Comparison of ENCODE assay signal across 23 mouse cellular contexts in genomic region chr5:9149273-9149850, GRCm38 (mm10). TPM values are rescaled to one million over a fixed set of nuclear protein-coding genes. Genes with fewer than 3 reads are reported as not detected.
DNase-seq lines count a peak whose midpoint lies in the region; ATAC-seq and TF ChIP-seq lines count a peak whose summit lies in the region.
"Had no signal": no experiment of that assay in that cellular context is flagged by ENCODE, and none has a peak within 500 bp of the region (broad histone marks: within the 10 kb centered on the region; RNA-seq: fewer than 3 reads in every experiment).

No protein-coding gene starts in this region.

- peak; percentile 30; the same call in 1 of the 2 replicates for ATAC-seq in granulocyte monocyte progenitor cell, adult 5-6 weeks (replicated peaks; ENCODE audit: poor library complexity, severe bottlenecking)
- ATAC-seq: forebrain, embryonic 14.5 days; forebrain, postnatal 0 days; Patski had no signal

- no peak for TF ChIP-seq CTCF in left cerebral cortex, adult 2 months (IDR thresholded peaks at IDR 0.05)

- intact Hi-C loops in left cerebral cortex, adult 2 months (cut with DNase I), result no loop called here

- no peak for DNase-seq in left cerebral cortex, adult 2 months (ENCODE audit: extremely low spot score in 1 of 2, low spot score in 2 of 2)
- DNase-seq in left cerebral cortex, adult 8-10 months (ENCODE audit: low spot score in 2 of 2), result no peak
- DNase-seq in lung, postnatal 25 days (ENCODE audit: low spot score), result peak; percentile 53
- DNase-seq in lung, postnatal 14 days, result no peak
- DNase-seq in right cerebral cortex, postnatal 14 days, result no peak
- DNase-seq: adrenal gland, postnatal 10 days; adrenal gland, postnatal 36 days; B cell, adult 2 months; cerebellum, adult 11 months; cerebellum, adult 2 months; cerebellum, adult 9-11 months; cerebellum, postnatal 25 days; forebrain, postnatal 0 days; gastrocnemius, postnatal 10 days; gastrocnemius, postnatal 36 days; heart, adult 11 months had no signal

- H3K27ac ChIP-seq in left cerebral cortex, adult 2 months, result peak overlapping the region; percentile 24; the same call in 1 of the 2 replicates
- H3K27ac ChIP-seq: embryonic facial prominence, embryonic 12.5 days; embryonic facial prominence, embryonic 15.5 days; hindbrain, embryonic 12.5 days; hindbrain, embryonic 15.5 days had no signal

- no peak overlapping the region for H3K4me3 ChIP-seq in left cerebral cortex, adult 2 months
- H3K4me3 ChIP-seq: embryonic facial prominence, embryonic 12.5 days; embryonic facial prominence, embryonic 15.5 days; hindbrain, embryonic 12.5 days; hindbrain, embryonic 15.5 days had no signal

RNA-seq across cellular contexts. Expression of gene Dmtf1, which starts 12.2 kb away (rescaled TPM):
- 10 to 100 TPM; 57.2 to 60.4 TPM for total RNA-seq in left cerebral cortex, adult 2 months (2021)
- total RNA-seq in left cerebral cortex, adult 8-10 months (2022), result 10 to 100 TPM; 45.1 to 51.5 (median 46.7) TPM
- 38.4 and 61.3 TPM in 2 replicates for total RNA-seq in granulocyte monocyte progenitor cell, adult 5-6 weeks (2014; fragmentation: Nextera tagmentation)
- 45.6 and 46.4 TPM in 2 replicates for total RNA-seq in granulocyte monocyte progenitor cell, adult 5-6 weeks (2017)

RNA-seq across cellular contexts. Expression of gene Tmem243, which starts 48.9 kb away (rescaled TPM):
- 10 to 100 TPM; 11.3 to 11.5 TPM for total RNA-seq in left cerebral cortex, adult 2 months (2021)
- 10 to 100 TPM; 11.4 to 16.5 (median 12.9) TPM for total RNA-seq in left cerebral cortex, adult 8-10 months (2022)
- total RNA-seq in granulocyte monocyte progenitor cell, adult 5-6 weeks (2014; fragmentation: Nextera tagmentation), result 11.2 and 17.3 TPM in 2 replicates
- total RNA-seq in granulocyte monocyte progenitor cell, adult 5-6 weeks (2017), result 19.2 and 26.2 TPM in 2 replicates
